Mouse (Mus musculus) common myeloid progenitor, adult 5-6 weeks (primary cell): Measurements from ENCODE around the gene Miox. TPM values are rescaled to one million over a fixed set of nuclear protein-coding genes. Genes with fewer than 3 reads are reported as not detected.

Experiments
- ATAC-seq: replicated peaks from 2 replicates; pipeline ENCODE4 v1.8.0; 2016; ENCODE audit warnings: low read depth, mild to moderate bottlenecking, moderate TSS enrichment, inconsistent platforms; ENCODE audit not compliant: poor library complexity, severe bottlenecking
- total RNA-seq: library from RNA; stranded (forward); fragments of 200-1000, 187-1606 nt; gene quantifications from 2 replicates; pipeline ENCODE4 v1.2.3, GENCODE M21; 2017

The Miox gene
- not detected in 2 replicates for total RNA-seq

GRCm38 (mm10) chr15:89334271-89334670 lies at the start of gene Miox:
TSS of gene Miox (plus strand) at chr15:89334398.
- ATAC-seq, result no peak

- peak; percentile 21; the same call in 1 of the 2 replicates for ATAC-seq
Measured at GRCm38 (mm10) chr15:89285004-89285403, 49.2 kb upstream of the Miox start.

GRCm38 (mm10) chr15:89285478-89285877 lies 48.7 kb upstream of the Miox start:
- ATAC-seq, result peak; percentile 67

GRCm38 (mm10) chr15:89286114-89286513 lies 48.1 kb upstream of the Miox start:
- no peak for ATAC-seq

GRCm38 (mm10) chr15:89286582-89286981 lies 47.6 kb upstream of the Miox start:
- ATAC-seq, result no peak

- ATAC-seq, result no peak
Measured at GRCm38 (mm10) chr15:89288227-89288767, 45.9 kb upstream of the Miox start.

- ATAC-seq, result no peak
Measured at GRCm38 (mm10) chr15:89289455-89289854, 44.7 kb upstream of the Miox start.

GRCm38 (mm10) chr15:89291521-89291920 lies 42.7 kb upstream of the Miox start:
- ATAC-seq, result no peak

GRCm38 (mm10) chr15:89292795-89293194 lies 41.4 kb upstream of the Miox start:
- no peak for ATAC-seq

GRCm38 (mm10) chr15:89293778-89294177 lies 40.4 kb upstream of the Miox start:
- ATAC-seq, result no peak

- no peak for ATAC-seq
Measured at GRCm38 (mm10) chr15:89295580-89296165, 38.5 kb upstream of the Miox start.

GRCm38 (mm10) chr15:89296465-89296864 lies 37.7 kb upstream of the Miox start:
- no peak for ATAC-seq

- ATAC-seq, result no peak
Measured at GRCm38 (mm10) chr15:89297695-89298094, 36.5 kb upstream of the Miox start.

GRCm38 (mm10) chr15:89300180-89300579 lies 34.0 kb upstream of the Miox start:
- no peak for ATAC-seq

GRCm38 (mm10) chr15:89300600-89300999 lies 33.6 kb upstream of the Miox start:
- ATAC-seq, result no peak

- ATAC-seq, result no peak
Measured at GRCm38 (mm10) chr15:89305966-89306365, 28.2 kb upstream of the Miox start.

- ATAC-seq, result no peak
Measured at GRCm38 (mm10) chr15:89307461-89307860, 26.7 kb upstream of the Miox start.

- ATAC-seq, result no peak
Measured at GRCm38 (mm10) chr15:89308406-89309139, 25.6 kb upstream of the Miox start.

- ATAC-seq, result peak; percentile 68
Measured at GRCm38 (mm10) chr15:89309962-89310498, 24.2 kb upstream of the Miox start.

GRCm38 (mm10) chr15:89313359-89313758 lies 20.8 kb upstream of the Miox start:
- ATAC-seq, result no peak

- no peak for ATAC-seq
Measured at GRCm38 (mm10) chr15:89314107-89314506, 20.1 kb upstream of the Miox start.
